ENCODE assay signal across 21 mouse cellular contexts in the genomic region with DNA sequence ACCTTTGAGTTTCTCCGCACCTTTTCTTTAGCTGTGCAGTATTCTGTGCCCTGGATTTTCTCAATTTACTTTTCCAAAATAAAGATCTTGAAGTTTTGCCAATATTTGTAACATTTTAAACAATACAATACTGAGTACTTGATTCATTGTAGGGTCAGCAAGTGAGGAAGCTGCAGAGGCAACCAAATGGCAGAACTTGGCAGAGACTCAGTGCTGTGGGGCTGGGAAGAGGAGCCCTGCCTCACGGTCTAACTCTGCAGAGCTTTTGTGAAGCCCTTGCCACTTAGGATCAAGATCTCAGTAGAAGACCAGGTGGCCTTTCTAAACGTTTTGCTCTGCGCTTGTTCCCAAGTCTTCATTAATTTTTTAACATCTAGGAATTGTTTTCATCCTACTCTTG.
DNase-seq lines count a peak whose midpoint lies in the region; ATAC-seq and TF ChIP-seq lines count a peak whose summit lies in the region.
"Had no signal": no experiment of that assay in that cellular context is flagged by ENCODE, and none has a peak within 500 bp of the region (broad histone marks: within the 10 kb centered on the region; RNA-seq: fewer than 3 reads in every experiment).

No protein-coding gene starts in this region.

- H3K4me2 ChIP-seq in embryonic facial prominence, embryonic 15.5 days (replicated peaks) = no peak overlapping the region
- H3K4me2 ChIP-seq in lung, embryonic 16.5 days (ENCODE audit: low read depth, low read length) = no peak overlapping the region
- no peak overlapping the region for H3K4me2 ChIP-seq in midbrain, embryonic 16.5 days (ENCODE audit: low read length)
- H3K4me2 ChIP-seq: forebrain, embryonic 12.5 days; limb, embryonic 15.5 days; liver, embryonic 15.5 days; midbrain, embryonic 11.5 days; neural tube, embryonic 12.5 days had no signal

- WGBS in embryonic facial prominence, embryonic 15.5 days = 56% methylated on average over 4 of the region's 4 CpGs
- WGBS in embryonic facial prominence, embryonic 10.5 days = 84% methylated on average over 4 of the region's 4 CpGs
- 51% methylated on average over 4 of the region's 4 CpGs for WGBS in lung, embryonic 16.5 days
- 45% methylated on average over 4 of the region's 4 CpGs for WGBS in lung, adult 2 months
- WGBS in midbrain, embryonic 16.5 days = 73% methylated on average over 4 of the region's 4 CpGs

- DNase-seq in embryonic facial prominence, embryonic 10.5 days (ENCODE audit: low spot score) = no peak
- DNase-seq in kidney, adult 9 months = peak; percentile 30
- DNase-seq in kidney, adult 18-20 months = no peak
- no peak for DNase-seq in lung, adult 2 months
- no peak for DNase-seq in T-cell, adult 2 months (ENCODE audit: low spot score)
- DNase-seq: cerebellum, adult 2 months; cerebellum, postnatal 36 days; gastrocnemius, postnatal 25 days; right cerebral cortex, postnatal 4 days; thymus, postnatal 4 days had no signal

- no peak for TF ChIP-seq CTCF in lung, adult 2 months (IDR thresholded peaks at IDR 0.05; ENCODE audit: insufficient read depth, low read length)

- H3K4me3 ChIP-seq in embryonic facial prominence, embryonic 15.5 days (replicated peaks) = no peak overlapping the region
- no peak overlapping the region for H3K4me3 ChIP-seq in embryonic facial prominence, embryonic 10.5 days
- H3K4me3 ChIP-seq in lung, embryonic 16.5 days (ENCODE audit: low read length) = no peak overlapping the region
- H3K4me3 ChIP-seq in lung, adult 2 months (replicated peaks; ENCODE audit: extremely low read depth, low read depth, low read length) = no peak overlapping the region
- no peak overlapping the region for H3K4me3 ChIP-seq in midbrain, embryonic 16.5 days (ENCODE audit: low read depth, low read length)
- H3K4me3 ChIP-seq: forebrain, embryonic 12.5 days; heart, embryonic 10.5 days; hindbrain, embryonic 10.5 days; limb, embryonic 15.5 days; liver, embryonic 15.5 days; neural tube, embryonic 12.5 days had no signal

- peaks cover 28% of the 10 kb centered on the region for H3K4me1 ChIP-seq in embryonic facial prominence, embryonic 15.5 days
- peaks cover 28% of the 10 kb centered on the region for H3K4me1 ChIP-seq in embryonic facial prominence, embryonic 10.5 days
- peaks cover 19% of the 10 kb centered on the region for H3K4me1 ChIP-seq in lung, embryonic 16.5 days (replicated peaks; ENCODE audit: control insufficient read depth, insufficient read depth, low read length)
- H3K4me1 ChIP-seq in lung, adult 2 months (ENCODE audit: control insufficient read depth, insufficient read depth, low read length) = peaks cover 18% of the 10 kb centered on the region
- no peaks in the 10 kb centered on the region for H3K4me1 ChIP-seq in midbrain, embryonic 16.5 days (ENCODE audit: control insufficient read depth, insufficient read depth, low read length)

- no peaks in the 10 kb centered on the region for H3K9me3 ChIP-seq in embryonic facial prominence, embryonic 15.5 days (replicated peaks)
- no peaks in the 10 kb centered on the region for H3K9me3 ChIP-seq in embryonic facial prominence, embryonic 10.5 days
- no peaks in the 10 kb centered on the region for H3K9me3 ChIP-seq in lung, embryonic 16.5 days (ENCODE audit: control insufficient read depth, low read length)
- H3K9me3 ChIP-seq in midbrain, embryonic 16.5 days (replicated peaks; ENCODE audit: control insufficient read depth, low read length, poor library complexity, severe bottlenecking) = no peaks in the 10 kb centered on the region
- H3K9me3 ChIP-seq: forebrain, embryonic 12.5 days; heart, embryonic 10.5 days; hindbrain, embryonic 10.5 days; limb, embryonic 15.5 days; liver, embryonic 15.5 days; neural tube, embryonic 12.5 days had no signal

- no peak overlapping the region for H3K9ac ChIP-seq in embryonic facial prominence, embryonic 15.5 days
- H3K9ac ChIP-seq in lung, embryonic 16.5 days (ENCODE audit: low read length) = no peak overlapping the region
- no peak overlapping the region for H3K9ac ChIP-seq in midbrain, embryonic 16.5 days (ENCODE audit: low read depth, low read length)
- H3K9ac ChIP-seq: forebrain, embryonic 12.5 days; limb, embryonic 15.5 days; liver, embryonic 15.5 days; neural tube, embryonic 12.5 days had no signal

- no peaks in the 10 kb centered on the region for H3K27me3 ChIP-seq in embryonic facial prominence, embryonic 15.5 days
- H3K27me3 ChIP-seq in embryonic facial prominence, embryonic 10.5 days (replicated peaks; ENCODE audit: low read depth, poor library complexity, severe bottlenecking) = no peaks in the 10 kb centered on the region
- H3K27me3 ChIP-seq in lung, embryonic 16.5 days (ENCODE audit: control insufficient read depth, insufficient read depth, low read depth, low read length) = no peaks in the 10 kb centered on the region
- no peaks in the 10 kb centered on the region for H3K27me3 ChIP-seq in midbrain, embryonic 16.5 days (ENCODE audit: control insufficient read depth, insufficient read depth, low read depth, low read length)
- H3K27me3 ChIP-seq: CH12.LX; limb, embryonic 15.5 days; liver, embryonic 15.5 days; neural tube, embryonic 12.5 days had no signal

- peak overlapping the region; percentile 66 for H3K27ac ChIP-seq in embryonic facial prominence, embryonic 15.5 days (replicated peaks)
- no peak overlapping the region for H3K27ac ChIP-seq in embryonic facial prominence, embryonic 10.5 days (replicated peaks)
- 0 out of 2 replicates have a peak overlapping the region, but pooled peaks have one; percentile 8 for H3K27ac ChIP-seq in lung, embryonic 16.5 days (ENCODE audit: low read length)
- H3K27ac ChIP-seq in midbrain, embryonic 16.5 days (ENCODE audit: low read length) = no peak overlapping the region
- H3K27ac ChIP-seq: forebrain, embryonic 12.5 days; heart, embryonic 10.5 days; hindbrain, embryonic 10.5 days; limb, embryonic 15.5 days; liver, embryonic 15.5 days; neural tube, embryonic 12.5 days had no signal

- no peaks in the 10 kb centered on the region for H3K36me3 ChIP-seq in embryonic facial prominence, embryonic 15.5 days
- no peaks in the 10 kb centered on the region for H3K36me3 ChIP-seq in embryonic facial prominence, embryonic 10.5 days (replicated peaks)
- no peaks in the 10 kb centered on the region for H3K36me3 ChIP-seq in lung, embryonic 16.5 days (ENCODE audit: control insufficient read depth, insufficient read depth, low read length)
- no peaks in the 10 kb centered on the region for H3K36me3 ChIP-seq in midbrain, embryonic 16.5 days (ENCODE audit: control insufficient read depth, insufficient read depth, low read length)
- H3K36me3 ChIP-seq: forebrain, embryonic 12.5 days; heart, embryonic 10.5 days; hindbrain, embryonic 10.5 days; limb, embryonic 15.5 days; liver, embryonic 15.5 days; neural tube, embryonic 12.5 days had no signal

- TF ChIP-seq POLR2A in lung, adult 2 months (IDR thresholded peaks at IDR 0.05; ENCODE audit: borderline replicate concordance, extremely low read depth, low read depth, low read length) = no peak

- no peak for ATAC-seq in embryonic facial prominence, embryonic 15.5 days (ENCODE audit: insufficient number of reproducible peaks, low FRiP score, low TSS enrichment, low read depth)
- ATAC-seq in lung, embryonic 16.5 days (ENCODE audit: low read depth) = peak; percentile 52; the same call in 1 of the 2 replicates
- no peak for ATAC-seq in midbrain, embryonic 16.5 days

Comparison
In these comparisons a context has a peak if more than half of its experiments do, and no peak if none do; other contexts are left out.
1. H3K27ac ChIP-seq: peak in embryonic facial prominence, embryonic 15.5 days (single experiment) and lung, embryonic 16.5 days (single experiment); none in embryonic facial prominence, embryonic 10.5 days (single experiment) and midbrain, embryonic 16.5 days (single experiment).